8 mouse cellular contexts compared by ENCODE assay signal in genomic region chr2:51914944-51915680, GRCm38 (mm10). TPM values are rescaled to one million over a fixed set of nuclear protein-coding genes. Genes with fewer than 3 reads are reported as not detected.
DNase-seq lines count a peak whose midpoint lies in the region; ATAC-seq and TF ChIP-seq lines count a peak whose summit lies in the region.

No protein-coding gene starts in this region.

- H3K4me2 ChIP-seq in embryonic facial prominence, embryonic 12.5 days (replicated peaks): no peak overlapping the region
- H3K4me2 ChIP-seq in heart, embryonic 16.5 days (ENCODE audit: low read depth, low read length): no peak overlapping the region
- no peak overlapping the region for H3K4me2 ChIP-seq in lung, embryonic 14.5 days

- no peaks in the 10 kb centered on the region for H3K36me3 ChIP-seq in embryonic facial prominence, embryonic 12.5 days
- no peaks in the 10 kb centered on the region for H3K36me3 ChIP-seq in heart, embryonic 16.5 days (ENCODE audit: control insufficient read depth, insufficient read depth)
- no peaks in the 10 kb centered on the region for H3K36me3 ChIP-seq in lung, embryonic 14.5 days (ENCODE audit: insufficient read depth)

- H3K27me3 ChIP-seq in embryonic facial prominence, embryonic 12.5 days: no peaks in the 10 kb centered on the region
- H3K27me3 ChIP-seq in heart, embryonic 16.5 days (ENCODE audit: control insufficient read depth, insufficient read depth, low read length): no peaks in the 10 kb centered on the region
- H3K27me3 ChIP-seq in lung, embryonic 14.5 days (ENCODE audit: insufficient read depth, low read length): no peaks in the 10 kb centered on the region

- ATAC-seq in embryonic facial prominence, embryonic 12.5 days (ENCODE audit: insufficient number of reproducible peaks, insufficient read depth, low FRiP score, low TSS enrichment): 0 out of 2 replicates have a peak, but pooled peaks have one; percentile 56
- ATAC-seq in heart, embryonic 16.5 days (replicated peaks; ENCODE audit: extremely low read depth, insufficient read depth, low FRiP score): peak; percentile 32; the same call in 1 of the 2 replicates
- ATAC-seq in lung, embryonic 14.5 days (ENCODE audit: insufficient read depth): peak; percentile 57

- DNase-seq in ES-CJ7 (ENCODE audit: low read depth, low spot score): peak; percentile 82
- DNase-seq in adrenal gland, postnatal 36 days: peak; percentile 75 to 85
- peak; percentile 82 for DNase-seq in kidney, postnatal 14 days
- peak; percentile 94 for DNase-seq in lung, embryonic 14.5 days
- DNase-seq in ovary, adult 18-20 months (ENCODE audit: low spot score): peak; percentile 25
- DNase-seq in thymus, postnatal 4 days: peak; percentile 67

- peak; percentile 83 for TF ChIP-seq CTCF in lung, embryonic 14.5 days (IDR thresholded peaks at IDR 0.05; ENCODE audit: low read depth)

- no peak overlapping the region for H3K27ac ChIP-seq in embryonic facial prominence, embryonic 12.5 days
- no peak overlapping the region for H3K27ac ChIP-seq in heart, embryonic 16.5 days (ENCODE audit: low read length)
- H3K27ac ChIP-seq in lung, embryonic 14.5 days (ENCODE audit: low read depth): no peak overlapping the region

- no peak overlapping the region for H3K9ac ChIP-seq in embryonic facial prominence, embryonic 12.5 days
- no peak overlapping the region for H3K9ac ChIP-seq in heart, embryonic 16.5 days (ENCODE audit: low read length)
- no peak overlapping the region for H3K9ac ChIP-seq in lung, embryonic 14.5 days

- H3K4me3 ChIP-seq in embryonic facial prominence, embryonic 12.5 days: no peak overlapping the region
- H3K4me3 ChIP-seq in heart, embryonic 16.5 days (ENCODE audit: low read length): no peak overlapping the region
- H3K4me3 ChIP-seq in lung, embryonic 14.5 days (ENCODE audit: low read depth, low read length): no peak overlapping the region

- H3K4me1 ChIP-seq in embryonic facial prominence, embryonic 12.5 days: peaks cover 13% of the 10 kb centered on the region
- H3K4me1 ChIP-seq in heart, embryonic 16.5 days (ENCODE audit: control insufficient read depth, insufficient read depth, low read length): no peaks in the 10 kb centered on the region
- no peaks in the 10 kb centered on the region for H3K4me1 ChIP-seq in lung, embryonic 14.5 days (ENCODE audit: insufficient read depth)

- H3K9me3 ChIP-seq in embryonic facial prominence, embryonic 12.5 days: no peaks in the 10 kb centered on the region
- no peaks in the 10 kb centered on the region; the same call in 1 of the 2 replicates for H3K9me3 ChIP-seq in heart, embryonic 16.5 days (replicated peaks; ENCODE audit: control insufficient read depth, low read length)
- no peaks in the 10 kb centered on the region for H3K9me3 ChIP-seq in lung, embryonic 14.5 days (ENCODE audit: low read depth, low read length)

- 12% methylated on average over 5 of the region's 5 CpGs for WGBS in embryonic facial prominence, embryonic 12.5 days
- WGBS in heart, embryonic 16.5 days: 13% methylated on average over 5 of the region's 5 CpGs
- 9% methylated on average over 5 of the region's 5 CpGs for WGBS in lung, embryonic 14.5 days

RNA-seq across cellular contexts. Expression of gene Rbm43, which starts 19.9 kb away (rescaled TPM):
- total RNA-seq in adrenal gland, postnatal 36 days (2021): 10 to 100 TPM; 16.1 to 16.3 TPM
- 11.1 and 12.3 TPM in 2 replicates for polyA plus RNA-seq in embryonic facial prominence, embryonic 12.5 days (2016; fragmentation: Nextera tagmentation; extraction: Ambion mirVana)
- 15.0 and 18.5 TPM in 2 replicates for polyA plus RNA-seq in heart, embryonic 16.5 days (2015; fragmentation: Nextera tagmentation; extraction: Ambion mirVana)
- 18.2 and 19.2 TPM in 2 replicates for polyA plus RNA-seq in lung, embryonic 14.5 days (2014; fragmentation: Nextera tagmentation; extraction: Ambion mirVana)

RNA-seq across cellular contexts. Expression of gene Nmi, which starts 58.2 kb away (rescaled TPM):
- total RNA-seq in adrenal gland, postnatal 36 days (2021): 10 to 100 TPM in 1 of 2 experiments, 1 to 10 TPM in 1; 9.8 to 15.3 TPM
- 8.1 and 11.7 TPM in 2 replicates for polyA plus RNA-seq in embryonic facial prominence, embryonic 12.5 days (2016; fragmentation: Nextera tagmentation; extraction: Ambion mirVana)
- 19.9 and 21.9 TPM in 2 replicates for polyA plus RNA-seq in heart, embryonic 16.5 days (2015; fragmentation: Nextera tagmentation; extraction: Ambion mirVana)
- 19.4 and 20.3 TPM in 2 replicates for polyA plus RNA-seq in lung, embryonic 14.5 days (2014; fragmentation: Nextera tagmentation; extraction: Ambion mirVana)

Comparison
In these comparisons a context has a peak if more than half of its experiments do, and no peak if none do; other contexts are left out.
1. DNase-seq: peak in every context shown above with its lines; median percentile 94 in lung, embryonic 14.5 days; 82 in ES-CJ7; 82 in kidney, postnatal 14 days; 80 in adrenal gland, postnatal 36 days; 67 in thymus, postnatal 4 days; 25 in ovary, adult 18-20 months.